Mouse (Mus musculus) MEL (cell line): ENCODE results near the gene Txnrd1.

Experiments used
- CTCF ChIP-seq, 3 experiments: IDR thresholded peaks in 2 of 3; conservative IDR thresholded peaks in 1 of 3; 2 replicates each; pipeline ENCODE4 v1.5.1; 2011 to 2012; ENCODE audit warnings: low read length in 3 of 3, low read depth in 2 of 3, mild to moderate bottlenecking in 2 of 3, improper control_type of control experiment in 1 of 3, inconsistent platforms in 1 of 3, mixed read lengths in 1 of 3, moderate library complexity in 1 of 3; ENCODE audit not compliant: control insufficient read depth in 1 of 3, insufficient read depth in 1 of 3, poor library complexity in 1 of 3, severe bottlenecking in 1 of 3
- EP300 ChIP-seq, 2 experiments: IDR thresholded peaks; 2 replicates each; pipeline ENCODE4 v1.6.1; 2011; ENCODE audit warnings: improper control_type of control experiment in 2 of 2, low read length in 2 of 2, low read depth in 1 of 2, mild to moderate bottlenecking in 1 of 2
- ETS1 ChIP-seq: IDR thresholded peaks from 2 replicates; pipeline ENCODE4 v1.6.1; 2012; ENCODE audit warnings: low read depth, mild to moderate bottlenecking, inconsistent platforms, low read length, improper control_type of control experiment, moderate library complexity
- GATA1 ChIP-seq: IDR thresholded peaks from 2 replicates; pipeline ENCODE4 v1.6.1; 2011; ENCODE audit warnings: low read depth, low read length, improper control_type of control experiment
- JUND ChIP-seq: IDR thresholded peaks from 2 replicates; pipeline ENCODE4 v1.6.1; 2011; ENCODE audit warnings: low read depth, mild to moderate bottlenecking, improper control_type of control experiment, low read length
- MAX ChIP-seq: IDR thresholded peaks from 2 replicates; pipeline ENCODE4 v1.6.1; 2011; ENCODE audit warnings: low read length, improper control_type of control experiment
- MXI1 ChIP-seq: IDR thresholded peaks from 2 replicates; pipeline ENCODE4 v1.6.1; 2011; ENCODE audit warnings: mild to moderate bottlenecking, low read depth, low read length, improper control_type of control experiment
- POLR2A ChIP-seq, 2 experiments: IDR thresholded peaks; 2 replicates each; pipeline ENCODE4 v1.6.1; 2011 to 2012; ENCODE audit warnings: low read length in 2 of 2, mild to moderate bottlenecking in 2 of 2, control low read depth in 1 of 2, improper control_type of control experiment in 1 of 2, low read depth in 1 of 2, moderate library complexity in 1 of 2; ENCODE audit not compliant: control insufficient read depth in 1 of 2, insufficient read depth in 1 of 2, poor library complexity in 1 of 2
- RAD21 ChIP-seq: IDR thresholded peaks from 2 replicates; pipeline ENCODE4 v1.6.1; 2011; ENCODE audit warnings: mild to moderate bottlenecking, low read depth, low read length, improper control_type of control experiment
- RCOR1 ChIP-seq: IDR thresholded peaks from 2 replicates; pipeline ENCODE4 v1.6.1; 2012; ENCODE audit warnings: low read depth, mild to moderate bottlenecking, inconsistent platforms, low read length, improper control_type of control experiment
- TAL1 ChIP-seq: IDR thresholded peaks from 2 replicates; pipeline ENCODE4 v1.6.1; 2012; ENCODE audit warnings: mild to moderate bottlenecking, inconsistent platforms, low read length, moderate library complexity, mixed read lengths
- USF1 ChIP-seq: IDR thresholded peaks from 2 replicates; pipeline ENCODE4 v1.6.1; 2014; ENCODE audit warnings: low read depth, mild to moderate bottlenecking, inconsistent platforms, low read length, improper control_type of control experiment, moderate library complexity
- ZKSCAN1 ChIP-seq: IDR thresholded peaks from 2 replicates; pipeline ENCODE4 v1.6.1; 2012; ENCODE audit warnings: low read depth, mild to moderate bottlenecking, inconsistent platforms, low read length, improper control_type of control experiment, moderate library complexity

DNA sequence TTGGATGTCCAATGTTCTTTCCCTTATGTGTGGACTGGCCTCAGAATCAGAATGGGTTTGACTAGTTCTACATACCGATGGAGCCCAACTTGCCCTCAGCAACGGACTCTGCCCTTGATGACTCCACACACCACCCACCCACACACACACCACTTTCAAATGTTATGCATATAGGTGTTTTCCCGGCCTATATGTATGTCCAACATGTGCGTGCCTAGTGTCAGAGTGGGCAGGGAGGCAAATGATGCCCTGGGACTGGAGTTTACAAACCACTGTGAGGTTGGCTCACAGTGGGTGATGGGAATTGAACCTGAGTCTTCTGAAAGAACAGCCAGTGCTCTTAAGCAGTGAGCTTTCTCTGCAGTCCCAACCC lies 36.6 kb upstream of the Txnrd1 start:
- TF ChIP-seq EP300 (IDR thresholded peaks at IDR 0.05; ENCODE audit: low read depth in 1 of 2, low read length in 2 of 2) = no peak
- TF ChIP-seq CTCF (IDR thresholded peaks at IDR 0.05 in 2 of 3, conservative IDR thresholded peaks at IDR 0.05 in 1 of 3; ENCODE audit: control insufficient read depth in 1 of 3, insufficient read depth in 1 of 3, low read depth in 2 of 3, low read length in 3 of 3, poor library complexity in 1 of 3, severe bottlenecking in 1 of 3) = no peak
- TF ChIP-seq RAD21 = no peak
- TF ChIP-seq MXI1 = no peak
- no peak for TF ChIP-seq ETS1
- no peak for TF ChIP-seq POLR2A (IDR thresholded peaks at IDR 0.05; ENCODE audit: control insufficient read depth in 1 of 2, insufficient read depth in 1 of 2, low read depth in 1 of 2, low read length in 2 of 2, poor library complexity in 1 of 2)
- no peak for TF ChIP-seq GATA1
- TF ChIP-seq TAL1 = no peak
- no peak for TF ChIP-seq ZKSCAN1
- TF ChIP-seq MAX = no peak
- TF ChIP-seq USF1 = no peak
- no peak for TF ChIP-seq RCOR1
- TF ChIP-seq JUND = no peak
